Mouse (Mus musculus): ENCODE results near the gene Fmnl2.

- TF ChIP-seq CTCF (conservative IDR thresholded peaks at IDR 0.05; ENCODE audit: insufficient read depth, insufficient read length, low read depth, low read length) (no peak), POLR2A (IDR thresholded peaks at IDR 0.05; ENCODE audit: low read depth, low read length) (no peak)
Measured at GRCm38 (mm10) chr2:52955831-52956230, 98.2 kb downstream of the Fmnl2 start.

All from kidney, adult 2 months (tissue).